Mouse (Mus musculus) ZHBTc4 (cell line): ENCODE results near the gene Duox1.
"Not testable (repeated sequence)": the region's sequence is repeated elsewhere in the genome, so short reads cannot be mapped to it uniquely, and the experiment has no call there.

Experiments
- DNase-seq: peaks from one replicate; pipeline ENCODE4 v3.0.0-alpha.2; 2011; ENCODE audit warnings: low read depth, low spot score

Gene Duox1

GRCm38 (mm10) chr2:122374666-122375331, 59.3 kb downstream of the Duox1 start:
- no peak for DNase-seq

- peak; percentile 98 for DNase-seq
Measured at GRCm38 (mm10) chr2:122375391-122375991, 60.0 kb downstream of the Duox1 start.

- DNase-seq: peak; percentile 71
Measured at GRCm38 (mm10) chr2:122376041-122376561, 60.6 kb downstream of the Duox1 start.

- DNase-seq: peak; percentile 97
Measured at GRCm38 (mm10) chr2:122377215-122377674, 61.8 kb downstream of the Duox1 start.

- DNase-seq: peak; percentile 85
Measured at GRCm38 (mm10) chr2:122377751-122378246, 62.3 kb downstream of the Duox1 start.

GRCm38 (mm10) chr2:122378421-122379291, 63.2 kb downstream of the Duox1 start:
- DNase-seq: peak; percentile 88

GRCm38 (mm10) chr2:122379292-122379650, 63.8 kb downstream of the Duox1 start:
- no peak for DNase-seq

- DNase-seq: peak; percentile 82
Measured at GRCm38 (mm10) chr2:122380768-122381311, 65.4 kb downstream of the Duox1 start.

GRCm38 (mm10) chr2:122381329-122382103, 66.0 kb downstream of the Duox1 start:
- DNase-seq: no peak

GRCm38 (mm10) chr2:122382121-122382520, 66.6 kb downstream of the Duox1 start:
- no peak for DNase-seq

GRCm38 (mm10) chr2:122385095-122385494, 69.6 kb downstream of the Duox1 start:
- no peak for DNase-seq

- not testable (repeated sequence) for DNase-seq
Measured at GRCm38 (mm10) chr2:122387135-122387534, 71.7 kb downstream of the Duox1 start.

- no peak for DNase-seq
Measured at GRCm38 (mm10) chr2:122396150-122396549, 80.7 kb downstream of the Duox1 start.
